Mouse (Mus musculus) adrenal gland, postnatal 4 days (tissue): ENCODE measurements around the gene Arpc5. TPM values are rescaled to one million over a fixed set of nuclear protein-coding genes. Genes with fewer than 3 reads are reported as not detected.
"Not testable (repeated sequence)": the region's sequence is repeated elsewhere in the genome, so short reads cannot be mapped to it uniquely, and the experiment has no call there.

Experiments
- DNase-seq, 2 experiments: peaks; one replicate each; pipeline ENCODE4 v3.0.0; 2021 to 2022; ENCODE audit warnings: low spot score in 2 of 2, mixed read lengths in 2 of 2
- total RNA-seq, 2 experiments: library from RNA; stranded (reverse); gene quantifications; 2 replicates each; pipeline ENCODE4 v1.2.3; 2021

The Arpc5 gene
- total RNA-seq, 2 experiments from 2014 or later, result 120 to 124 TPM

DNA sequence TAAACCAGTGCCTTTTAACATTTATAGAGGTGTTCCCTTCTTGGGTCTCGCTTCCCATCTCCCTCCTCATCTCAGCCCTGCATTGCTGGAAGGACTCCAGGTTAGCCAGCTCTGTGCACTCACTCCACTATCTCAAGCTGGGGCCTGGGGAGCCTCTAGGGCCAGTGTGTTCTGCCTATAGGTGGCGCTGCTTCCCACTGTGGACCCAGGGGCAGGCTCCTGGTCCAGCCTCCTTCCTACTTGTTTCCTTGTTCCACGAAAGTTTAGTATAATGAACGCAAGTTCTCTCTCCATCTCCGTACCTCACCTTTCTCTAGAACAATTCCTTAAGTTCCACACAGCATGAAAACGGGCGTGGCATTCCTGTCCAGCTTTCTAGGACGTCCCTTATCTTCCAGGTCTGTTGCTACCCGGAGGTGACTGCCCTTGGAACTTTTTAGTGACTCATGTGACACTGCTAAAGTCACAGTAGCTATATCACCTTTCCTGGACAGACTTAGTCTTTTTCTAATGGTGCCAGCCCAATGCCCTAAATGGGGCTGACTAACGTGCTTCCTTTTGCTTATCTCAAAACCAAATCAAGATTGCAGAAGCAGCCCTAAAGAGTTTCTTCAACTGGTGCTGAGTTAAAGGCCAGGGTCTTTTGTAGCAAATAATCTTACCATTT, 12.9 kb downstream of the Arpc5 start:
- peak; percentile 35 to 65 for DNase-seq

DNA sequence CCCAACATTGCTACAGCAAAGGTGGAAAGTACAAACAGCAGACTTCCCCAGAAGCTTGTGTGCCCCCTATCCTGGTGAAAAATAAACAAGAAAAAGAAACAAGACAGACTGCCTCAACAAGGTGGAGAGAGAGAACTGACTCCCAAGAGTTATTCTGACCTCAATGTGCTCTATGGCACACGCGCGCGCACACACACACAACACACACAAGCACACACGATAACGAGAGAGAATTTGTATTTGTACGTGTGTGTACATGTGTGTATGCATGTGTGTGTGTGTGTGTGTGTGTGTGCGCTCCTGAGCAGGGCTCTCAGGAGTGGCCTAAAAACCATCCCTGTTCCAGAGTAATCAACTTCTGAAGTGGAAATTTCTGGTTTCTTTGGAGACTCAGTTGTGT, 18.3 kb downstream of the Arpc5 start:
- DNase-seq, result no peak

DNA sequence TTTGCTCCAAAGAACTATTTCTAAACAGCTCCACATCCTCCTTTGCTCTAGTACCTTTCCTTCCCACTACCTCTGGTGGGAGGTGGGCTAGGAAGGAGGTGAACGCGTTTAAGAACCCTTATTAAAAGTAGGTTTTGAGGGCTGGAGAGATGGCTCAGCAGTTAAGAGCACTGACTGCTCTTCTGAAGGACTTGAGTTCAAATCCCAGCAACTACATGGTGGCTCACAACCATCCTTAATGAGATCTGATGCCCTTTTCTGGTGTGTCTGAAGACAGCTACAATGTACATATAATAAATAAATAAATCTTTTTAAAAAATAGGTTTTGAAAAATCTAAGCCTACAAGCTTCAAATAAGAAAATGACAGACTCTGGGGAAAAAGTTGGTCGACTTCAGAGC, 19.1 kb downstream of the Arpc5 start:
- DNase-seq, result not testable (repeated sequence)

GRCm38 (mm10) chr1:152786953-152787352, 20.6 kb downstream of the Arpc5 start:
- no peak for DNase-seq

DNA sequence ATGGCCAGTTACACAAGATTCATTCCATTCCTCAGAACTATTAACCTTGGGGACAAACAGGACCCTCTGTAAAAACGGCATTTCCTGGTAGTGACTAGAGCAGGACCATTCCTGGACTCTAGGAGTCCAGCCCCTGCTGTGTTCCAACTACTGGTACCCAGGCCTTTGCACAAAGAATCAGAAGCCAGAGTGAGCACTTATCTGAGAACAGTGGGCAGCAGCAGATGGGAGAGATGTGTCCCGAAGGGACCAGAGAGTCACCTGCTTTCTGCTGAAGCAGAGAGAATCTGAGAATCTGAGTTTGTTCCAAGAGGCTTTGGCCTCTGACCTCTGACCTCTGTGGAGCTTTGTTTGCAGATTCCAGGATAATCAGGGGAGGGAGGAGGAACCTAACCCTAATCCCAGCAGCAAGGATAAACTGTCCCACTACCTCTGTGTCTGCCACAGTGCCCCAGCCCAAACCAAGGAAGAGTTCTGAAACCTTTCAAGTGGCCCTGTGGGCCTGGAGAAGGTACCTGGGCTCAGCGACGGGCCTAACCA, 21.8 kb downstream of the Arpc5 start:
- DNase-seq, result no peak

GRCm38 (mm10) chr1:152790254-152790653, 23.9 kb downstream of the Arpc5 start:
- DNase-seq, result no peak

GRCm38 (mm10) chr1:152790821-152791220, 24.5 kb downstream of the Arpc5 start:
- no peak for DNase-seq

GRCm38 (mm10) chr1:152791269-152791668, 24.9 kb downstream of the Arpc5 start:
- DNase-seq, result no peak

DNA sequence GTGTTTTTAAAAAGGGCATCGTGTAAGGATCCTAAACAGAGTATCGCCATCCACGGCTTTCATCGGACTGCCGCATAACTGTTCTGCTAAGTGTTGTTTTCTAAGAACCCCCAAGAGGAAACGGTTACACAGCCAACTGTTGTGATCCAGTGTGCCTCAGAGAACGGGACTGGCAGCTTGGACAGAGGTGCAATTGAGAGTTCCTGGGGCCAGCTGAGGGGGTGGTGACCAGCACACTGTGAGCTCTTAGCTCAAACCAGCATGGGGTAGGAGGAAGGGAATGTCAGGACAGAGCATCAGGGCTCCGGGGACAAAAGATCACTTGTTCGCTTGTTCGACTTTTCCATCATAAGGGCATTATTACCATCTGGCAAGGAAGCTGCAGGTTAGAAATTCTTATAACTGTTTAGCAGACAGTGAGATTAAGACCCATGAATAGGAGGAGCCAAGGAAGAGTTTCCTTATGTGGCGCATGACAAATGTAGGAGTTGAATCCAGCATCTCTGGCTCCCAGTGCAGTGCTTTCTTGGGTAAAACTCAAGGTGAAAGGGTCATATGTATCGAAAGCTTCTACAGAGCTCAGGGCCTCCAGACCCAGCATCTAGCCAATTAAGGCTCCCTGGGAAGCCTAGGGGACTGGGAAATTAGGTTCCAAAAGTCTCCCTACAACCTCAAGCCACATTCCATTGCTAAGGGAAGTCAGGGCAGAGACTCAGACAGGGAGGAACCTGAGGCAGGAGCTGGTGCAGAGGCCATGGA, 26.6 kb downstream of the Arpc5 start:
- DNase-seq, result no peak

GRCm38 (mm10) chr1:152793495-152794130, 27.3 kb downstream of the Arpc5 start:
- DNase-seq, result no peak

DNA sequence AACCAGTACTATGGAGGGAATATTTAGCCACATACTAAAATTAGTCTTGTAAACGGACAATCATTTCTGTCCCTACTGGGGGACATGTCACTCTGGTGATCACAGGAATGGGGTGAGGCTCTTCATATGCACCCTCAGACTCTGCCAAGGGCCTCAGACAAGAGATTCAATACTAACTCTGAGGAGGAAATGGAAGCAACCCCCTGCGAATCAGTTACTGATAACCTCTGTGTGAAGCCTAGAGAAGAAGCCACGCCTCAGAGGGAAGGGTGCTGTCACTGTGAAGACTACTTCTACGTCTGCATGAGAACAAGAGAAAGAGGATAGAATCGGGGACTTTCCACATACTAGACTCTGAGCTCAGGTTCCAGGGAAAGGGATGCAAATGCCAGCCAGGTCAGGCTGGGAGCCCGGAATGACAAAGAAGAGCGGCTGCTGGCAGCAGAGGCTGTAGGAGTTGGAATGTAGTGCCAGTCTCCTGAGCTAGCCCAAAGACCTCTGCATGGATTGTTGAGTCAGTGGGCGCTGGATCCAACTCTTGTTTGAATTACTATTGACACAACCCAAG, 29.4 kb downstream of the Arpc5 start:
- DNase-seq, result no peak

DNA sequence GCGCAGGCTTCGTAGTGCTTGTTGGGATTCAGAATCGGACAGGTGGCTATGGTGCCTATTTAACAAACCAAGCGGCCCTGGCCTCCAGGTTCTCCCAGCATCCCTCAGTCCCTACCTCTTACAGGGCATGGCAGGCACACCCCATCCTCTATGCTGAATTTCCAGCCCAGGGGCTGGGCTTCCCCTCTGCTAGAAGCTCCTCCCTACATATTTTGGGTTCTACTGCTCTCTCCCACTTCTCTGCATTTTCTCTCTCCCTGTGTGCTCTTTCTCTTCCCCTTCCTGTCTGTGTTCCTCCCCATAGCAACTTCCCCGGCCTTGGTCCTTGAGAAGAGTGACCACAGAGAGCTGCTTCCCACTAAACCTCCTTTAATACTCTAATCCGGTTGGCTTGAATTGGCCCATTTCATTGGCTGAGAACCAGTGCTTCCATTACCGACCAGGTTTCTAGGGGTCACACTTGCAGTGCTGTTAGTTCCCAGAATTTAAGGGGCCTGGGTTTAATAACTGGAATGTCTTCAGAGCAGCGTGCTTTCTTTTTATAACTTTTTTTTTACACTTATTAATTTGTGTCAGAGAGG, 30.4 kb downstream of the Arpc5 start:
- no peak for DNase-seq

- no peak for DNase-seq
These were observed 31.8 kb downstream of the Arpc5 start for GRCm38 (mm10) chr1:152798125-152798524.

GRCm38 (mm10) chr1:152799897-152800296, 33.6 kb downstream of the Arpc5 start, which contains the start of gene Ncf2:
Ncf2 (plus strand) TSS chr1:152800194.
- DNase-seq, result no peak

DNA sequence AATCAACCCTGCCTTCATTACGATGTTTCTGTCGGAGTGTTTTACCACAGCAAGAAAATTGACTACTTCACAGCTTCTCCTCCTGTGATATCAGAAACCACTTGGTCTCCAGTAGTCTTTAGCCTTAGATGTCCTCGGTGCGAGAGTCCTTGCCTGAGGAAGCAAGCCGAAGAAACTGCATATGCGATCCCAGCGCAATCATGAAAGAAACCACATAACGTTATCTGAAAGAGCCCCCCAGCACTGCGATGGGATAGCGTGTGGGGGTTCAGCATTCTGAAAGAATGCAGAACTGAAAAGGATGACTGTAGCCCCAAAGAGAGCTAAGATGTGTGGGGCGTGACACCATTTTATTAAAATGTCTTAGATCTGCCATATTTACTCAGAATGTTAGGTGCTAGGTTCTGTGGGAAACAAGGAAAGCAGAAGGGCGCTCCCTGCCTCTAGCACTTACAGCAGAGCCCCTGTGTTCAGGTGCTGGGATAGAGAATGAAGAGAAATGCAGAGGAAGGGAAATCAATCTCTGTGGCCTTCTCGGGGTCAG, 34.4 kb downstream of the Arpc5 start:
- DNase-seq, result no peak

DNA sequence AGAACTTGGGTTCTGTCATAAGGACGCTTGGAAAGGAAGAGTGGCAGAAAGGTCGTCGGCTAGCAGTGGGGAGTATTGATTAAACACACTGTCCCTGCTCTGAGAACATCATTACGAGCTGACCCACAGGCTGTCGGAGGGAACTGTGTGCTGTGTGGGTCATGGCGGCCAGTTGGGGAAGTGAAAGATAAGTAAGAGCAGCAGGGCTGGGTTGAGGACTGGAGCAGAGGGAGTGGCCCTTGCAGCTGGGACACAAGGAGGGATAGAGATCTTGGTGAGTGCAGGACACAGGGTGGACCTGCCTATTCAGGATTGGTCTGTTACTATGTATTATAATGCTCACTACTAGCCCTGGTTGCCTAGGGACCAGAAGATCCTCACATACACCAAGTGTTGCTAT, 38.6 kb downstream of the Arpc5 start:
- no peak for DNase-seq

DNA sequence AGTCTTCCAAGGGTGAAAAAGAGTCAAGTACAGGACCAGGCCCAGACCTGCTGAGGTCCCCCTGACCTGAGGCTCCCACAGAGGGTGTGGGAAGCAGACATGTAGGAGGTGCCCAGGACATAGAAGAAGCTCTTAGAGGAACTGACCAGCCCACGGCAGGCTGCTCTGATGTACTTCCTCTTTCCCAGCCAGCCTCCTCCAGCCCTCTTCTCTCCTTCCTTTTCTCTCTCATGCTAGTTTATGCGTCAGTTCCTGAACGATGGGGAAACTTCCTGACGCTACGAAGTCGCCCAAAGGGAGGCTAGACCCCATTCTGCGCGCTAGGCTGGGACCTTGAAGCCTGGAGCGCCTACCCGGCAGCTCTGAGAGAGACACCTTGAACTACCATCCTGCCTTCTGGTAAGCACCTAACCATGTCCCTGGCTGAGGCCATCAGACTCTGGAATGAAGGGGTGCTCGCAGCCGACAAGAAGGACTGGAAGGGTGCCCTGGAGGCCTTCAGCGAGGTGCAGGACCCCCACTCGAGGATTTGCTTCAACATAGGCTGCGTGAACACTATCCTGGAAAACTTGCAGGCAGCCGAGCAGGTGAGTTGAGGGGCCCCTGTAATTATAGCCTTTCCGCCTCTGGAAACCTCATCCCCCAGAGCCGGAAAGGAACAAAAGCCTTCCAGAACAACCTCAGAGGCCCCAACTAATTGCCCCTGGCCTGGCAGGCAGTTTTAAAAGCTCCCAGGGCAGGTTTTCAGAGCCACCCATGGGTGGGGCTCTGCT, 41.5 kb downstream of the Arpc5 start:
- no peak for DNase-seq

GRCm38 (mm10) chr1:152808392-152808680, 42.0 kb downstream of the Arpc5 start:
- no peak for DNase-seq

- DNase-seq, result no peak
These were observed 43.4 kb downstream of the Arpc5 start for GRCm38 (mm10) chr1:152809541-152810252.
